Mouse (Mus musculus): Measurements from ENCODE around the gene Taar5. TPM values are rescaled to one million over a fixed set of nuclear protein-coding genes. Genes with fewer than 3 reads are reported as not detected.
A peak's percentile ranks its signal among the peaks of the same experiment; 100 is the strongest.

Gene Taar5
- polyA plus RNA-seq (2014; fragmentation: Nextera tagmentation; extraction: Ambion mirVana): not detected in 2 replicates

- ATAC-seq (ENCODE audit: low FRiP score): no peak
- Histone ChIP-seq H3K4me1 (replicated peaks; ENCODE audit: control insufficient read depth, insufficient read depth, low read length) (no peaks in the 10 kb centered on the region), H3K27me3 (ENCODE audit: control insufficient read depth, insufficient read depth, low read length) (no peaks in the 10 kb centered on the region), H3K4me2 (replicated peaks; ENCODE audit: low read depth, low read length) (no peak within 1 kb of the TSS), H3K36me3 (ENCODE audit: control insufficient read depth, insufficient read depth, low read length) (no peaks in the 10 kb centered on the region), H3K27ac (ENCODE audit: low read depth, low read length) (no peak within 1 kb of the TSS), H3K9ac (ENCODE audit: low read depth, low read length) (no peak within 1 kb of the TSS), H3K9me3 (ENCODE audit: control insufficient read depth, low read length) (no peaks in the 10 kb centered on the region), H3K4me3 (ENCODE audit: low read depth, low read length) (no peak within 1 kb of the TSS)
- DNase-seq (ENCODE audit: low spot score): no peak
- 91% methylated on average over 11 of the region's 11 CpGs for WGBS
Observed at GRCm38 (mm10) chr10:23970656-23971165, at the start of gene Taar5. Gene Taar5 (plus strand): TSS chr10:23970706.

- Histone ChIP-seq H3K4me1 (replicated peaks; ENCODE audit: control insufficient read depth, insufficient read depth, low read length) (no peaks in the 10 kb centered on the region), H3K4me2 (replicated peaks; ENCODE audit: low read depth, low read length) (no peak overlapping the region), H3K9me3 (ENCODE audit: control insufficient read depth, low read length) (no peaks in the 10 kb centered on the region), H3K27me3 (ENCODE audit: control insufficient read depth, insufficient read depth, low read length) (no peaks in the 10 kb centered on the region), H3K36me3 (ENCODE audit: control insufficient read depth, insufficient read depth, low read length) (no peaks in the 10 kb centered on the region), H3K9ac (ENCODE audit: low read depth, low read length) (no peak overlapping the region), H3K27ac (ENCODE audit: low read depth, low read length) (no peak overlapping the region), H3K4me3 (ENCODE audit: low read depth, low read length) (no peak overlapping the region)
- DNase-seq (ENCODE audit: low spot score): no peak
- no peak for ATAC-seq (ENCODE audit: low FRiP score)
- WGBS: 76% methylated on average over 3 of the region's 3 CpGs
Observed at GRCm38 (mm10) chr10:23922468-23922867, 48.0 kb upstream of the Taar5 start.

GRCm38 (mm10) chr10:23923941-23924340 is 46.6 kb upstream of the Taar5 start:
- no peak overlapping the region for H3K9ac ChIP-seq (ENCODE audit: low read depth, low read length)
- H3K27me3 ChIP-seq (ENCODE audit: control insufficient read depth, insufficient read depth, low read length): no peaks in the 10 kb centered on the region
- no peak overlapping the region for H3K4me3 ChIP-seq (ENCODE audit: low read depth, low read length)
- ATAC-seq (ENCODE audit: low FRiP score): no peak
- H3K27ac ChIP-seq (ENCODE audit: low read depth, low read length): no peak overlapping the region
- no peak overlapping the region for H3K4me2 ChIP-seq (replicated peaks; ENCODE audit: low read depth, low read length)
- H3K36me3 ChIP-seq (ENCODE audit: control insufficient read depth, insufficient read depth, low read length): no peaks in the 10 kb centered on the region
- no peaks in the 10 kb centered on the region for H3K4me1 ChIP-seq (replicated peaks; ENCODE audit: control insufficient read depth, insufficient read depth, low read length)
- DNase-seq (ENCODE audit: low spot score): no peak
- H3K9me3 ChIP-seq (ENCODE audit: control insufficient read depth, low read length): no peaks in the 10 kb centered on the region
- 87% methylated on average over 2 of the region's 2 CpGs for WGBS

- no peaks in the 10 kb centered on the region for H3K4me1 ChIP-seq (replicated peaks; ENCODE audit: control insufficient read depth, insufficient read depth, low read length)
- H3K9ac ChIP-seq (ENCODE audit: low read depth, low read length): no peak overlapping the region
- H3K4me2 ChIP-seq (replicated peaks; ENCODE audit: low read depth, low read length): no peak overlapping the region
- ATAC-seq (ENCODE audit: low FRiP score) (no peak), DNase-seq (ENCODE audit: low spot score) (no peak)
- H3K27ac ChIP-seq (ENCODE audit: low read depth, low read length): no peak overlapping the region
- 56% methylated on average over 4 of the region's 4 CpGs for WGBS
- H3K27me3 ChIP-seq (ENCODE audit: control insufficient read depth, insufficient read depth, low read length): no peaks in the 10 kb centered on the region
- no peaks in the 10 kb centered on the region for H3K9me3 ChIP-seq (ENCODE audit: control insufficient read depth, low read length)
- H3K36me3 ChIP-seq (ENCODE audit: control insufficient read depth, insufficient read depth, low read length): no peaks in the 10 kb centered on the region
- H3K4me3 ChIP-seq (ENCODE audit: low read depth, low read length): no peak overlapping the region
Observed at GRCm38 (mm10) chr10:23937613-23938012, 32.9 kb upstream of the Taar5 start.

- Histone ChIP-seq H3K4me3 (ENCODE audit: low read depth, low read length) (no peak within 1 kb of the TSS), H3K27ac (ENCODE audit: low read depth, low read length) (no peak within 1 kb of the TSS), H3K27me3 (ENCODE audit: control insufficient read depth, insufficient read depth, low read length) (no peaks in the 10 kb centered on the region), H3K9me3 (ENCODE audit: control insufficient read depth, low read length) (no peaks in the 10 kb centered on the region), H3K4me1 (replicated peaks; ENCODE audit: control insufficient read depth, insufficient read depth, low read length) (no peaks in the 10 kb centered on the region), H3K36me3 (ENCODE audit: control insufficient read depth, insufficient read depth, low read length) (no peaks in the 10 kb centered on the region), H3K4me2 (replicated peaks; ENCODE audit: low read depth, low read length) (no peak within 1 kb of the TSS), H3K9ac (ENCODE audit: low read depth, low read length) (no peak within 1 kb of the TSS)
- DNase-seq (ENCODE audit: low spot score): no peak
- no peak for ATAC-seq (ENCODE audit: low FRiP score)
- 58% methylated on average over 6 of the region's 6 CpGs for WGBS
Observed at GRCm38 (mm10) chr10:23938312-23938711, 32.2 kb upstream of the Taar5 start, which contains the start of gene Taar2. Gene Taar2 (plus strand): TSS chr10:23938572.

DNA sequence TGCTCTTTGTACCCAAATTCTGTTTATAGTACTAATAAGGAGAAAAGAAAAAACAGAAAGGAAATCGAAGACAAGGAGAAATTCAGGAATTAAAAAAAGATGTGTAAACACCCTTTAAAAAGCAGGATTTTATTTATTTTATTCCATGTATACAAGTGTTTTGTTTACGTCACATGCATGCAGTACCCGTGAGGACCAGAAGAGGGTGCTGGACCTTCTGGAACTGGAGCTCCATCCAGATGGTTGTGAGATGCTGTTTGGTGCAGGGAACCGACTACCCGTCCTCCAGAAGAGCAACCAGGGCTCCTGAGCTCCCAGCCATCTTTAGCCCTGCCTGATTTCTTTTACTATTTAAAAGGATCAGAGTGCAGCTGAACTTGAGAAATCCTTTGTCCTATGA is 28.0 kb upstream of the Taar5 start:
- DNase-seq (ENCODE audit: low spot score) (peak; percentile 9), ATAC-seq (ENCODE audit: low FRiP score) (no peak)
- no peaks in the 10 kb centered on the region for H3K4me1 ChIP-seq (replicated peaks; ENCODE audit: control insufficient read depth, insufficient read depth, low read length)
- H3K4me2 ChIP-seq (replicated peaks; ENCODE audit: low read depth, low read length): no peak overlapping the region
- WGBS: 79% methylated on average over 5 of the region's 5 CpGs
- no peak overlapping the region for H3K27ac ChIP-seq (ENCODE audit: low read depth, low read length)
- no peaks in the 10 kb centered on the region for H3K9me3 ChIP-seq (ENCODE audit: control insufficient read depth, low read length)
- no peak overlapping the region for H3K4me3 ChIP-seq (ENCODE audit: low read depth, low read length)
- H3K36me3 ChIP-seq (ENCODE audit: control insufficient read depth, insufficient read depth, low read length): no peaks in the 10 kb centered on the region
- H3K9ac ChIP-seq (ENCODE audit: low read depth, low read length): no peak overlapping the region
- H3K27me3 ChIP-seq (ENCODE audit: control insufficient read depth, insufficient read depth, low read length): no peaks in the 10 kb centered on the region

- 80% methylated on average over 7 of the region's 7 CpGs for WGBS
- H3K4me2 ChIP-seq (replicated peaks; ENCODE audit: low read depth, low read length): no peak overlapping the region
- H3K9me3 ChIP-seq (ENCODE audit: control insufficient read depth, low read length): no peaks in the 10 kb centered on the region
- no peaks in the 10 kb centered on the region for H3K36me3 ChIP-seq (ENCODE audit: control insufficient read depth, insufficient read depth, low read length)
- H3K4me3 ChIP-seq (ENCODE audit: low read depth, low read length): no peak overlapping the region
- H3K27ac ChIP-seq (ENCODE audit: low read depth, low read length): no peak overlapping the region
- no peaks in the 10 kb centered on the region for H3K27me3 ChIP-seq (ENCODE audit: control insufficient read depth, insufficient read depth, low read length)
- H3K9ac ChIP-seq (ENCODE audit: low read depth, low read length): no peak overlapping the region
- no peaks in the 10 kb centered on the region for H3K4me1 ChIP-seq (replicated peaks; ENCODE audit: control insufficient read depth, insufficient read depth, low read length)
- ATAC-seq (ENCODE audit: low FRiP score) (no peak), DNase-seq (ENCODE audit: low spot score) (no peak)
Observed at GRCm38 (mm10) chr10:23948026-23948425, 22.5 kb upstream of the Taar5 start.

GRCm38 (mm10) chr10:23949508-23950005 is 20.9 kb upstream of the Taar5 start, which contains the start of gene Taar3:
Gene Taar3 (plus strand): TSS chr10:23949558.
- DNase-seq (ENCODE audit: low spot score) (peak; percentile 9), ATAC-seq (ENCODE audit: low FRiP score) (no peak)
- no peak within 1 kb of the TSS for H3K27ac ChIP-seq (ENCODE audit: low read depth, low read length)
- H3K36me3 ChIP-seq (ENCODE audit: control insufficient read depth, insufficient read depth, low read length): no peaks in the 10 kb centered on the region
- no peaks in the 10 kb centered on the region for H3K27me3 ChIP-seq (ENCODE audit: control insufficient read depth, insufficient read depth, low read length)
- H3K4me1 ChIP-seq (replicated peaks; ENCODE audit: control insufficient read depth, insufficient read depth, low read length): no peaks in the 10 kb centered on the region
- H3K4me2 ChIP-seq (replicated peaks; ENCODE audit: low read depth, low read length): no peak within 1 kb of the TSS
- 88% methylated on average over 16 of the region's 16 CpGs for WGBS
- H3K9me3 ChIP-seq (ENCODE audit: control insufficient read depth, low read length): no peaks in the 10 kb centered on the region
- no peak within 1 kb of the TSS for H3K4me3 ChIP-seq (ENCODE audit: low read depth, low read length)
- no peak within 1 kb of the TSS for H3K9ac ChIP-seq (ENCODE audit: low read depth, low read length)

- no peaks in the 10 kb centered on the region for H3K27me3 ChIP-seq (ENCODE audit: control insufficient read depth, insufficient read depth, low read length)
- no peaks in the 10 kb centered on the region for H3K36me3 ChIP-seq (ENCODE audit: control insufficient read depth, insufficient read depth, low read length)
- H3K9me3 ChIP-seq (ENCODE audit: control insufficient read depth, low read length): no peaks in the 10 kb centered on the region
- DNase-seq (ENCODE audit: low spot score) (no peak), ATAC-seq (ENCODE audit: low FRiP score) (no peak)
- WGBS: 90% methylated on average over 6 of the region's 6 CpGs
- no peak overlapping the region for H3K4me2 ChIP-seq (replicated peaks; ENCODE audit: low read depth, low read length)
- no peak overlapping the region for H3K4me3 ChIP-seq (ENCODE audit: low read depth, low read length)
- H3K4me1 ChIP-seq (replicated peaks; ENCODE audit: control insufficient read depth, insufficient read depth, low read length): no peaks in the 10 kb centered on the region
- H3K9ac ChIP-seq (ENCODE audit: low read depth, low read length): no peak overlapping the region
- no peak overlapping the region for H3K27ac ChIP-seq (ENCODE audit: low read depth, low read length)
Observed at GRCm38 (mm10) chr10:23951714-23952113, 18.8 kb upstream of the Taar5 start.

All from hindbrain, embryonic 11.5 days (tissue).